Mouse (Mus musculus): Measurements from ENCODE around the gene Lgals1. TPM values are rescaled to one million over a fixed set of nuclear protein-coding genes. Genes with fewer than 3 reads are reported as not detected.

Lgals1 gene
- total and polyA plus RNA-seq, 3 experiments: 646 to 1,010 (median 974) TPM

- H3K27me3 ChIP-seq (ENCODE audit: control insufficient read depth in 1 of 2, insufficient read depth in 2 of 2, low read length in 2 of 2): no peaks in the 10 kb centered on the region
- peak overlapping the region; percentile 14 to 19; a peak in 3 of 4 replicates for H3K4me3 ChIP-seq (ENCODE audit: control insufficient read depth in 1 of 2, insufficient read depth in 1 of 2, low read depth in 2 of 2, low read length in 2 of 2)
- H3K9me3 ChIP-seq (replicated peaks; ENCODE audit: insufficient read depth, low read length): no peaks in the 10 kb centered on the region
- peaks cover 0 to 15% of the 10 kb centered on the region in 2 experiments; a peak in 2 of 4 replicates for H3K36me3 ChIP-seq (ENCODE audit: control insufficient read depth in 1 of 2, insufficient read depth in 2 of 2, low read length in 2 of 2)
- no peak for TF ChIP-seq ZC3H11A (IDR thresholded peaks at IDR 0.05; ENCODE audit: low read depth, low read length)
- no peak for TF ChIP-seq RCOR1 (IDR thresholded peaks at IDR 0.05; ENCODE audit: low read depth, low read length)
- TF ChIP-seq USF2 (IDR thresholded peaks at IDR 0.05; ENCODE audit: borderline replicate concordance in 1 of 2, insufficient read depth in 1 of 2, low read depth in 1 of 2, low read length in 2 of 2): no peak
- peaks cover 21% of the 10 kb centered on the region for H3K79me2 ChIP-seq (ENCODE audit: control insufficient read depth, insufficient read depth, low read length, poor library complexity)
- peaks cover 4 to 36% of the 10 kb centered on the region in 2 experiments for H3K4me1 ChIP-seq (ENCODE audit: control insufficient read depth in 1 of 2, insufficient read depth in 2 of 2, low read length in 2 of 2)
- H3K9ac ChIP-seq (ENCODE audit: control insufficient read depth, low read depth, low read length, poor library complexity, severe bottlenecking): peak overlapping the region; percentile 22; the same call in 1 of the 2 replicates
- no peak overlapping the region for H3K27ac ChIP-seq (ENCODE audit: control insufficient read depth, low read depth, low read length)
- no peak for DNase-seq (ENCODE audit: low read depth, low spot score)
Observed at GRCm38 (mm10) chr15:78916052-78916826, 10.3 kb upstream of the Lgals1 start.

DNA sequence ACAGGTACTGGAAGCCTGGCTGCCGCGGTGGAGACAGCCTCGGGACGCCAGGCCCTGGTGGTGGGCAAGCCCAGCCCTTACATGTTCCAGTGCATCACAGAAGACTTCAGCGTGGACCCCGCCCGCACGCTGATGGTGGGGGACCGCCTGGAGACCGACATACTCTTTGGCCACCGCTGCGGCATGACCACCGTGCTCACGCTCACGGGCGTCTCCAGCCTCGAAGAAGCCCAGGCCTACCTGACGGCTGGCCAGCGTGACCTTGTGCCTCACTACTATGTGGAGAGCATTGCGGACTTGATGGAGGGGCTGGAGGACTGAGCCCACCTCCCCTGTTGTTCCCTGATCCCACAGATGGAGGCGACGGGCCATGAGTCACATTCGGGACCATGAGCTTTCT is 8.4 kb upstream of the Lgals1 start:
- no peak overlapping the region for H3K4me3 ChIP-seq (ENCODE audit: control insufficient read depth in 1 of 2, insufficient read depth in 1 of 2, low read depth in 2 of 2, low read length in 2 of 2)
- no peak for DNase-seq (ENCODE audit: low read depth, low spot score)
- H3K79me2 ChIP-seq (ENCODE audit: control insufficient read depth, insufficient read depth, low read length, poor library complexity): peaks cover 21% of the 10 kb centered on the region
- no peak for TF ChIP-seq MYC (IDR thresholded peaks at IDR 0.05; ENCODE audit: low read depth, low read length)
- TF ChIP-seq MAZ (IDR thresholded peaks at IDR 0.05; ENCODE audit: low read depth, low read length): no peak
- no peak for TF ChIP-seq ZC3H11A (IDR thresholded peaks at IDR 0.05; ENCODE audit: low read depth, low read length)
- no peak for TF ChIP-seq JUND (IDR thresholded peaks at IDR 0.05; ENCODE audit: low read depth, low read length)
- no peak for TF ChIP-seq ZKSCAN1 (IDR thresholded peaks at IDR 0.05; ENCODE audit: low read depth, low read length)
- no peak; a peak in 1 of 4 replicates for TF ChIP-seq POLR2A (IDR thresholded peaks at IDR 0.05; ENCODE audit: control insufficient read depth in 1 of 2, insufficient read depth in 1 of 2, low read depth in 1 of 2, low read length in 2 of 2, poor library complexity in 1 of 2)
- no peak for TF ChIP-seq SIN3A (IDR thresholded peaks at IDR 0.05; ENCODE audit: low read length)
- no peak for TF ChIP-seq MAFK (IDR thresholded peaks at IDR 0.05; ENCODE audit: borderline replicate concordance, low read depth, low read length)
- TF ChIP-seq ETS1 (IDR thresholded peaks at IDR 0.05; ENCODE audit: low read depth, low read length): no peak
- TF ChIP-seq MAX (IDR thresholded peaks at IDR 0.05; ENCODE audit: low read length): no peak
- TF ChIP-seq HCFC1 (IDR thresholded peaks at IDR 0.05; ENCODE audit: low read depth, low read length): no peak
- TF ChIP-seq TAL1 (IDR thresholded peaks at IDR 0.05; ENCODE audit: low read length): no peak
- TF ChIP-seq NELFE (IDR thresholded peaks at IDR 0.05; ENCODE audit: low read depth, low read length): no peak
- no peak for TF ChIP-seq USF2 (IDR thresholded peaks at IDR 0.05; ENCODE audit: borderline replicate concordance in 1 of 2, insufficient read depth in 1 of 2, low read depth in 1 of 2, low read length in 2 of 2)
- TF ChIP-seq RAD21 (IDR thresholded peaks at IDR 0.05; ENCODE audit: low read depth, low read length): no peak
- TF ChIP-seq UBTF (IDR thresholded peaks at IDR 0.05; ENCODE audit: borderline replicate concordance, insufficient read depth, low read depth, low read length): no peak
- TF ChIP-seq EP300 (IDR thresholded peaks at IDR 0.05; ENCODE audit: low read depth in 1 of 2, low read length in 2 of 2): no peak
- no peak for TF ChIP-seq ZNF384 (IDR thresholded peaks at IDR 0.05; ENCODE audit: low read depth, low read length)
- no peak for TF ChIP-seq TBP (IDR thresholded peaks at IDR 0.05; ENCODE audit: low read depth, low read length)
- H3K9me3 ChIP-seq (replicated peaks; ENCODE audit: insufficient read depth, low read length): no peaks in the 10 kb centered on the region
- H3K4me1 ChIP-seq (ENCODE audit: control insufficient read depth in 1 of 2, insufficient read depth in 2 of 2, low read length in 2 of 2): peaks cover 4 to 53% of the 10 kb centered on the region in 2 experiments
- no peaks in the 10 kb centered on the region for H3K27me3 ChIP-seq (ENCODE audit: control insufficient read depth in 1 of 2, insufficient read depth in 2 of 2, low read length in 2 of 2)
- no peak overlapping the region for H3K27ac ChIP-seq (ENCODE audit: control insufficient read depth, low read depth, low read length)
- no peak overlapping the region for H3K9ac ChIP-seq (ENCODE audit: control insufficient read depth, low read depth, low read length, poor library complexity, severe bottlenecking)
- peaks cover 0 to 31% of the 10 kb centered on the region in 2 experiments; a peak in 2 of 4 replicates for H3K36me3 ChIP-seq (ENCODE audit: control insufficient read depth in 1 of 2, insufficient read depth in 2 of 2, low read length in 2 of 2)

Data from MEL (cell line).